Mouse (Mus musculus): ENCODE data around the gene Cd300ld3.
"Not testable (repeated sequence)": the region's sequence is repeated elsewhere in the genome, so short reads cannot be mapped to it uniquely, and the experiment has no call there.

The Cd300ld3 gene

GRCm38 (mm10) chr11:115062077-115062476 lies 13.9 kb upstream of the Cd300ld3 start, which contains the start of gene Cd300e:
TSS of gene Cd300e (minus strand) at chr11:115062177.
- in situ Hi-C loops (cut with MboI; ENCODE audit: low pct_unique_long_range_greater_than_20kb in 1 of 2, low sequenced_read_pairs in 2 of 2, unreplicated experiment in 1 of 2), result loop anchor here in 1 of 2 experiments (10.0 to 25.0 kb wide), 2 partner anchors 137 to 250 kb away; no protein-coding TSS in a partner anchor

DNA sequence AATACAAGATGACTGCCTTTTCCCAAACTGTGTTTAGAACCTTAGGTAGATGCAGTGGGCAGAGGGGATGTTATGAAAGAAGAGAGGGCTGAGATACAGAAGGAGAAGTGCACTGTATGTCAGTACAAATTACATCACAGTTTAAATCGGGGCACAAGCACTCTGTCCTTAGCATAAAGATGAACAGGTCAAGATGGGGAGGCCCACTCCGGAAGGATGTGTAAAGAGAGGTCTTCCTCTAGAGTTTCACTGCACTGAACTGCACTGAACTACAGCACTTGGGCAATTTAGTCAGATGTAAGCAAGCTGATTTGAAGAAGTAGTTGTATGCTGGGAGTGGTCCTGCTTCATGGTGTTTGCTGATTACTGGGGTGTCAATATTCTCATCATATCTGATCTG lies 11.6 kb upstream of the Cd300ld3 start:
- in situ Hi-C loops (cut with MboI; ENCODE audit: low pct_unique_long_range_greater_than_20kb in 1 of 2, low sequenced_read_pairs in 2 of 2, unreplicated experiment in 1 of 2), result loop anchor here in 1 of 2 experiments (10.0 to 25.0 kb wide), 2 partner anchors 135 to 247 kb away; no protein-coding TSS in a partner anchor

DNA sequence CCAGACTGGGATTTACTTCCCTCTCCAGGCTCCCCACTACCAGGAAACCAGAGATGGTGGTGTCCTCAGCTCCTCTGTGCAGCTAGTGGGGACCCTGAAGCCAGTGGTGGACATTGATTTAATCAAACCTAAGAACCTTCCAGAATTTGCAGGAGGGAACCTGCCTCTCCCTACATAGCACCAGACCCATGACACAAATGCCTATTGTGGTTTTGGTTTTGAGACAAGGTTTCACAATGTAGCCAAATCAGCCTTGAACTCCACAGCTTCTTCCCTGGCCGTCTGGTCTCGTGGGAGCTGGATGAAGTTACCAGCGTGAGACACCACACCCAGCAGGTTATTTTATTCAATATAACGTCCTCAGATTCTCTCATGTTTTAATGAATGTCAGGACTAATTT lies 10.5 kb upstream of the Cd300ld3 start:
- in situ Hi-C loops (cut with MboI; ENCODE audit: low pct_unique_long_range_greater_than_20kb in 1 of 2, low sequenced_read_pairs in 2 of 2, unreplicated experiment in 1 of 2), result loop anchor here in 1 of 2 experiments (25.0 kb wide), 1 partner anchor 246 kb away; no protein-coding TSS in a partner anchor

- in situ Hi-C loops (cut with MboI; ENCODE audit: low pct_unique_long_range_greater_than_20kb in 1 of 2, low sequenced_read_pairs in 2 of 2, unreplicated experiment in 1 of 2), result loop anchor here in 1 of 2 experiments (25.0 kb wide), 1 partner anchor 242 kb away; no protein-coding TSS in a partner anchor
Measured at GRCm38 (mm10) chr11:115054537-115054936, 6.3 kb upstream of the Cd300ld3 start.

DNA sequence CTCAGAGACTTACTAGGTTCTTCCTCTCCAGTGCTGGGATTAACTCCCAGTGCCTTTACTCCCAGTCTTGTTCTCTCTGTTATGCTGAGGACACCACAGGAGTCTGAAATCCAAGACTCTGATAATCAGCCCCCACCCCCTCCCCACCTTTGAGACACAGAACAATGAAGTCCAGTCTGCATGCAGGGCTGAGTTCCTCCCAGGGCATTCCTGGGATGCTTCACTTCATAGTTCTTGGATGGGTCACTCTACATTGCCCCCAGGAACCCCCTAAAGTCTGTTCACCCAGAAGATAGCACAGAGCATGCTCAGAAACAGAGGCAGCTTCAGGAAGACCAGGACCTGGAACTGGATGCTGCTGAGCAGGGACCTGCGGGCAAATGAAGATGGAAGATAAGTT lies 4.8 kb upstream of the Cd300ld3 start:
- in situ Hi-C loops (cut with MboI; ENCODE audit: low pct_unique_long_range_greater_than_20kb in 1 of 2, low sequenced_read_pairs in 2 of 2, unreplicated experiment in 1 of 2), result loop anchor here in 1 of 2 experiments (25.0 kb wide), 1 partner anchor 241 kb away; no protein-coding TSS in a partner anchor

DNA sequence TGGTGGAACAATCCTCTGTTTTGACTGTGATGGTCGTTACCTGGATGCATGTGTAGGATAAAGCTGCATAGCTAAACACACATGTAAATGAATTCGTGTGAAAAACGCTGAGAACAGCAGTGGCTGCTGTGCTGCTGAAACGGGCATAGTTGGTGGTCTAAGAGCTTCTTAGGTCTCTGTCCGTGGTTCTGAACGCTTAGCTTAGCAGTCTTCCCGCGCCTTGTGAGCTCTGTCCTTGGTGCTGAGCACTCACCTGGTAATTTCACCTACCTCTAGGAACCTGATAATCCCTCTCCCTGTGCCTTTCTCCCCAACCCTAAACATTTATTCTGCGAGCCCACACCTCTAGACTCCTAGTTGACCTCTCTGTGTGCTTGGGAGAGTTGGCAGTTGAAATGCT lies 4.0 kb upstream of the Cd300ld3 start:
- in situ Hi-C loops (cut with MboI; ENCODE audit: low pct_unique_long_range_greater_than_20kb in 1 of 2, low sequenced_read_pairs in 2 of 2, unreplicated experiment in 1 of 2), result loop anchor here in 1 of 2 experiments (25.0 kb wide), 1 partner anchor 240 kb away; no protein-coding TSS in a partner anchor

- in situ Hi-C loops (cut with MboI; ENCODE audit: low pct_unique_long_range_greater_than_20kb in 1 of 2, low sequenced_read_pairs in 2 of 2, unreplicated experiment in 1 of 2), result no loop called here
Measured at GRCm38 (mm10) chr11:115049282-115049895, 1.2 kb upstream of the Cd300ld3 start.

DNA sequence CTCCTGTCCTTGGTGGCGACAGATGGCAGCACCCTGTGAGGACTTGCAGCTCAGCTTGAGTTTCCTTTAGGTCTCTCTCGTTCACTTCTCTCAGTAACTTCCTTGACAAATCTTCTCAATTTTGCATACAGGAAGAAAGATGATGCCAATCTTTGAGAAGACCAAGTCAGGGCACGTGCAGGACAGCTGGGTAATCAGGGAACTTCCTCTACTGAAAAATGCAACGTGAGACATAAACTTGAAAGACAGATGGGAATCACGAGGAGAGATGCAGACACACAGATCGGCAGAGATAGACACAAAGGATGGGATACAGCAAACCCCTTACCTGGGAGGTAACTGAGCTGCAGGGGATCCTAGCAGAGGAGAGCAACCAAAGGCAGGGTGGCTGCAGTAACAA lies 10.5 kb downstream of the Cd300ld3 start, which contains the start of gene Cd300ld5:
TSS of gene Cd300ld5 (minus strand) at position 101 of the 400 bp plus-strand sequence.
- in situ Hi-C loops (cut with MboI; ENCODE audit: low pct_unique_long_range_greater_than_20kb in 1 of 2, low sequenced_read_pairs in 2 of 2, unreplicated experiment in 1 of 2), result not testable (repeated sequence)

DNA sequence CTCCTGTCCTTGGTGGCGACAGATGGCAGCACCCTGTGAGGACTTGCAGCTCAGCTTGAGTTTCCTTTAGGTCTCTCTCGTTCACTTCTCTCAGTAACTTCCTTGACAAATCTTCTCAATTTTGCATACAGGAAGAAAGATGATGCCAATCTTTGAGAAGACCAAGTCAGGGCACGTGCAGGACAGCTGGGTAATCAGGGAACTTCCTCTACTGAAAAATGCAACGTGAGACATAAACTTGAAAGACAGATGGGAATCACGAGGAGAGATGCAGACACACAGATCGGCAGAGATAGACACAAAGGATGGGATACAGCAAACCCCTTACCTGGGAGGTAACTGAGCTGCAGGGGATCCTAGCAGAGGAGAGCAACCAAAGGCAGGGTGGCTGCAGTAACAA lies 21.3 kb downstream of the Cd300ld3 start, which contains the start of gene Cd300ld4:
TSS of gene Cd300ld4 (minus strand) at position 101 of the 400 bp plus-strand sequence.
- in situ Hi-C loops (cut with MboI; ENCODE audit: low pct_unique_long_range_greater_than_20kb in 1 of 2, low sequenced_read_pairs in 2 of 2, unreplicated experiment in 1 of 2), result not testable (repeated sequence)

GRCm38 (mm10) chr11:115016093-115016492 lies 32.1 kb downstream of the Cd300ld3 start, which contains the start of gene Cd300ld2:
TSS of gene Cd300ld2 (minus strand) at chr11:115016193.
- in situ Hi-C loops (cut with MboI; ENCODE audit: low pct_unique_long_range_greater_than_20kb in 1 of 2, low sequenced_read_pairs in 2 of 2, unreplicated experiment in 1 of 2), result not testable (repeated sequence)

- in situ Hi-C loops (cut with MboI; ENCODE audit: low pct_unique_long_range_greater_than_20kb in 1 of 2, low sequenced_read_pairs in 2 of 2, unreplicated experiment in 1 of 2), result no loop called here
Measured at GRCm38 (mm10) chr11:115004070-115004469, 44.1 kb downstream of the Cd300ld3 start.

- in situ Hi-C loops (cut with MboI; ENCODE audit: low pct_unique_long_range_greater_than_20kb in 1 of 2, low sequenced_read_pairs in 2 of 2, unreplicated experiment in 1 of 2), result no loop called here
Measured at GRCm38 (mm10) chr11:115001474-115002040, 46.7 kb downstream of the Cd300ld3 start, which contains the start of gene Cd300c2. TSS of gene Cd300c2 (minus strand) at chr11:115001880.

Data from mouse embryonic stem cell (cell line).